Mouse (Mus musculus) liver, embryonic 16.5 days (tissue): ENCODE results near the gene Scfd2. TPM values are rescaled to one million over a fixed set of nuclear protein-coding genes. Genes with fewer than 3 reads are reported as not detected.
A peak's percentile ranks its signal among the peaks of the same experiment; 100 is the strongest.

ENCODE experiments used
- ATAC-seq: fragments of 200-750 bp; cut with Nextera tagmentation; 2 replicates; pipeline ENCODE4 v1.8.0; 2017; ENCODE audit warnings: low read depth, mild to moderate bottlenecking, moderate number of reproducible peaks, moderate library complexity
- H3K27ac ChIP-seq: fragments of 300-500 bp; sonication (generic); 2 replicates; pipeline ENCODE4 v1.5.1; 2014; ENCODE audit warnings: mild to moderate bottlenecking, low read length
- H3K27me3 ChIP-seq: fragments of 300-500 bp; sonication (generic); 2 replicates; pipeline ENCODE4 v1.6.1; 2014; ENCODE audit warnings: low read depth, low read length, mixed read lengths; ENCODE audit not compliant: control insufficient read depth, insufficient read depth
- H3K36me3 ChIP-seq: fragments of 300-500 bp; sonication (generic); 2 replicates; pipeline ENCODE4 v1.6.1; 2014; ENCODE audit warnings: mild to moderate bottlenecking; ENCODE audit not compliant: control insufficient read depth, insufficient read depth
- H3K4me1 ChIP-seq: fragments of 300-500 bp; sonication (generic); 2 replicates; pipeline ENCODE4 v1.6.1; 2014; ENCODE audit warnings: low read depth, low read length, mixed read lengths; ENCODE audit not compliant: control insufficient read depth
- H3K4me2 ChIP-seq: fragments of 300-500 bp; sonication (generic); 2 replicates; pipeline ENCODE4 v1.6.1; 2014; ENCODE audit warnings: low read depth, low read length, mixed read lengths
- H3K4me3 ChIP-seq: fragments of 300-500 bp; sonication (generic); 2 replicates; pipeline ENCODE4 v1.5.1; 2014; ENCODE audit warnings: low read depth, mild to moderate bottlenecking, low read length
- H3K9ac ChIP-seq: fragments of 300-500 bp; sonication (generic); 2 replicates; pipeline ENCODE4 v1.6.1; 2014; ENCODE audit warnings: low read depth, low read length
- H3K9me3 ChIP-seq: fragments of 300-500 bp; sonication (generic); replicated peaks from 2 replicates; pipeline ENCODE4 v1.6.1; 2016; ENCODE audit warnings: low read length; ENCODE audit not compliant: control insufficient read depth
- whole genome bisulfite sequencing: fragments of 180-500 bp; shearing (Covaris S2); extraction: QIAGEN DNeasy Blood & Tissue Kit; methylation state at CpG from one replicate; pipeline ENCODE4 v1.1.7; 2014; ENCODE audit not compliant: insufficient replicate concordance; 5-methylcytosine and 5-hydroxymethylcytosine counted together
- polyA plus RNA-seq: library from polyadenylated mRNA; unstranded; fragments of >200 nt; fragmentation: Nextera tagmentation; extraction: Ambion mirVana; gene quantifications from 2 replicates; pipeline ENCODE4 v1.2.1, GENCODE M21; 2015

Scfd2 gene
- polyA plus RNA-seq, 1 experiment from 2014 or later: 10.4 TPM

GRCm38 (mm10) chr5:74199793-74200192, 331.8 kb downstream of the Scfd2 start:
- no peaks in the 10 kb centered on the region for H3K36me3 ChIP-seq
- 77% methylated on average over 13 of the region's 13 CpGs for WGBS
- H3K4me1 ChIP-seq: peaks cover under 1% of the 10 kb centered on the region
- H3K9me3 ChIP-seq: no peaks in the 10 kb centered on the region
- H3K27me3 ChIP-seq: peaks cover 9% of the 10 kb centered on the region
- H3K27ac ChIP-seq: no peak overlapping the region
- H3K9ac ChIP-seq: no peak overlapping the region
- no peak overlapping the region for H3K4me2 ChIP-seq
- H3K4me3 ChIP-seq: no peak overlapping the region
- no peak for ATAC-seq

DNA sequence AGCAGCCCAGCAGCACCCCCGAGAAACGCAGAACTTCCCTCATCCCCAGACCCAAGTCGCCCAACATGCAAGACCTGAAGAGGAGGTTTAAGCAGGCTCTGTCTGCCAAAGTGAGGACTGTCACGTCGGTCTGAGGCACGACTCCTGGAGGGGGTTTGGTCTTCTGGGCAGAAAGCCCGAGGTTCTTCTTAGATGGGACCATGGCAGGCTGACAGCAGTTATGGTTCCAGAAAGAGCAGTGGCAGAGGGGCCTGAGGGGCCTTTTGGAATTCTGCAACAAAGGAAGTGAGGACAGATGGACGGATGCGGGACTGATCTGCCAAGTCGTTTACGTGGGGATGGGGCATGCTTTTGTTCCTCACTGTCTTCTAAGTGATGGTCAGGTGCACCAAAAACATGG, 333.1 kb downstream of the Scfd2 start:
- no peaks in the 10 kb centered on the region for H3K36me3 ChIP-seq
- no peak overlapping the region for H3K9ac ChIP-seq
- peaks cover 7% of the 10 kb centered on the region for H3K4me1 ChIP-seq
- ATAC-seq: no peak
- no peak overlapping the region for H3K4me3 ChIP-seq
- H3K4me2 ChIP-seq: no peak overlapping the region
- WGBS: 67% methylated on average over 11 of the region's 11 CpGs
- H3K27me3 ChIP-seq: peaks cover 15% of the 10 kb centered on the region
- no peak overlapping the region for H3K27ac ChIP-seq
- no peaks in the 10 kb centered on the region for H3K9me3 ChIP-seq

DNA sequence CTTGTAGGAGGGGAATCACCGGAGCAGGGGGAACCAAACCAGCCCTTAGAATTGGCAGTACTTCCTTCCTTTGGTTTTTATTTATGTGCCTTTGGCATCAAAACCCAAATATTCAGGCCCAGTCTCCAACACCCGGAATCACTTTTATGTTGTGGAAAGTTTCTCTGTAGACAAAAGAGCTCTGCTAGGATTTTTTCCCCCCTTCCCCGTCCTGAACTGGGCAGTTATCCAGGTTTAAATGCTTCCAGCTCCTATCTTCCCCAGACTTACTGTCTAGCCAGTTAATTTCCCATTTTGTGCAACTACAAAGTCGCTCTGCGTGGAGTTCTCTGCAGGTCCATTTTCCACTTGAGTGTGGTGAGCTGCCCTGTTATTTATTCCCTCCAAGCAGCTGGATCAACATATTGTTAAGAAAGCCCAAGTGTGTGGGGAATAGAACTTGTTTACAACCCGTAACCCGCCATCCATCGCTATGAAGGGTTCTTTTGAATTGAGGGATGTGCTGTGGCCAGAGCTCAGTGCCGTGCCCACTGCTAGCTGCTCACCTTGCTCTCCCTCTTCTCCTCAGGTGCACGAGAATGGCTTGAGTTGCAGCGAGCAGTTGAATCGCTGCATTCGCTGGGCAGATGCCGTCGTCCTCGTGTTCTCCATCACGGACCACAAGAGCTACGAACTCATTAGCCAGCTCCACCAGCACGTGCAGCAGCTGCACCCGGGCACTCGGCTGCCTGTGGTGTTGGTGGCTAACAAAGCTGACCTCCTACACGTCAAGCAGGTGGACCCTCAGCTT, 333.8 kb downstream of the Scfd2 start:
- Histone ChIP-seq H3K36me3 (no peaks in the 10 kb centered on the region), H3K9me3 (no peaks in the 10 kb centered on the region), H3K9ac (no peak overlapping the region), H3K27me3 (peaks cover 16% of the 10 kb centered on the region), H3K4me3 (no peak overlapping the region), H3K4me1 (peaks cover 7% of the 10 kb centered on the region), H3K27ac (no peak overlapping the region), H3K4me2 (no peak overlapping the region)
- 74% methylated on average over 22 of the region's 22 CpGs for WGBS
- ATAC-seq: no peak

DNA sequence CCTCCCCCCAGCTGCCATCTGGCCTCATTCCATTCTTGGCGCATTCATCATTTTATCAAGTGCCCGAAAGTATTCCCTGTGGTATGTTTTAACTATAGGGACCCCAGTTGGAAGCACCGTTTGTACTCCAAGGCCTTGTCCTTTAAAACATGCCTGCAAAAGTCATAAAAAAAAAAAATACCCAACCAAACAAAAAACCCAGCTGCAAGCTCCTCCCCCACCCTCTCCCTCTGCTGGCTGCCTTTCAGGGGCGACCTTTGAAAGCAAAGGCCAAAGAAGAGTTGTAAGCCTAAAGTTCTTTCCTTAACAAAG, 335.3 kb downstream of the Scfd2 start:
- H3K9me3 ChIP-seq: no peaks in the 10 kb centered on the region
- H3K4me1 ChIP-seq: peaks cover 7% of the 10 kb centered on the region
- peak overlapping the region; percentile 79 for H3K4me2 ChIP-seq
- 22% methylated on average over 4 of the region's 4 CpGs for WGBS
- no peak overlapping the region for H3K27ac ChIP-seq
- peaks cover 18% of the 10 kb centered on the region for H3K27me3 ChIP-seq
- ATAC-seq: no peak
- H3K9ac ChIP-seq: no peak overlapping the region
- H3K4me3 ChIP-seq: peak overlapping the region; percentile 68
- H3K36me3 ChIP-seq: no peaks in the 10 kb centered on the region

DNA sequence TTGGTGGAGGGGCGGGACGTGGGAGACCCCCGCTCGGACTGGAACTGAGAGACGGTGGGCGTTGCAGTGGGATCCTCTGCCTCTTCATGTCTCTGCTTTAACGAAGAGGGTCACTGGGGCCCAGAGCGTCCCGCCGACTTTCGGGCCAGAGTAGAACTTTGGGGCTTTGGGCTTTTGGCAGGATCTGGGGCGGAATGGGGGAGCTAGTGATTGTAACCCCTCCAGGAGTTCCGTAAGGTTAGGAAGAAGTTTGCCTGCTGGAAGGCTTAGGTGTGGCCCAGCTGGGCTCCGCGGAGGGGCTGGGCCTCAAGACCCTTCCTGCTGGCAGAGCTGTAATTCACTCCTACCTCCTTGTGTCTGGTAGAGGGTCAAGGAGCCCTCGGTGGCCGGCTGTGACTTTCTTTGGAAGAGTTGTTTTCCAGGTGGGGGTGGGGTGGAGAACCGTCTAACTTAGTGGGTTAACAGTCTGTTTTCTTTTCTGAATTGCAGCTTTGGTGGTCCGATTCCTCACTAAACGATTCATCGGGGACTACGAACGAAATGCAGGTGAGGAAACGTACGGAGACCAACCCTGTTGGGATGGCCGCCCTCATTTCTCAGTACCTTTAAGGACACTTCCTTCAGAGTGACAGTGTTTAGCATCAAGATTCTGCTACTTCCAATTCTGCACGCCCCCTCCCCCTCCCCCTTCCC, 335.8 kb downstream of the Scfd2 start:
- Histone ChIP-seq H3K27me3 (peaks cover 18% of the 10 kb centered on the region), H3K4me3 (peak overlapping the region; percentile 68), H3K9ac (peak overlapping the region; percentile 71), H3K4me1 (peaks cover 7% of the 10 kb centered on the region), H3K36me3 (no peaks in the 10 kb centered on the region), H3K4me2 (peak overlapping the region; percentile 79), H3K27ac (no peak overlapping the region), H3K9me3 (no peaks in the 10 kb centered on the region)
- WGBS: 10% methylated on average over 27 of the region's 27 CpGs
- no peak for ATAC-seq

- under 1% methylated on average over 79 of the region's 82 CpGs for WGBS
- no peaks in the 10 kb centered on the region for H3K36me3 ChIP-seq
- ATAC-seq: peak; percentile 93
- peak within 1 kb of the TSS; percentile 71 for H3K9ac ChIP-seq
- peak within 1 kb of the TSS; percentile 79 for H3K4me2 ChIP-seq
- peaks cover 7% of the 10 kb centered on the region for H3K4me1 ChIP-seq
- no peak within 1 kb of the TSS for H3K27ac ChIP-seq
- H3K27me3 ChIP-seq: peaks cover 18% of the 10 kb centered on the region
- peak within 1 kb of the TSS; percentile 68 for H3K4me3 ChIP-seq
- no peaks in the 10 kb centered on the region for H3K9me3 ChIP-seq
Observed at GRCm38 (mm10) chr5:74194841-74195613, 336.5 kb downstream of the Scfd2 start, which contains the start of gene Rasl11b. Gene Rasl11b (plus strand): TSS chr5:74195286.

- peak; percentile 50 for ATAC-seq
Observed at GRCm38 (mm10) chr5:74194027-74194840, 337.3 kb downstream of the Scfd2 start.

GRCm38 (mm10) chr5:74193626-74194025, 337.9 kb downstream of the Scfd2 start:
- H3K9ac ChIP-seq: no peak overlapping the region
- H3K27ac ChIP-seq: no peak overlapping the region
- H3K4me2 ChIP-seq: no peak overlapping the region
- WGBS: 45% methylated on average over 7 of the region's 7 CpGs
- no peak for ATAC-seq
- H3K27me3 ChIP-seq: peaks cover 18% of the 10 kb centered on the region
- H3K4me3 ChIP-seq: no peak overlapping the region
- H3K36me3 ChIP-seq: no peaks in the 10 kb centered on the region
- peaks cover 7% of the 10 kb centered on the region for H3K4me1 ChIP-seq
- no peaks in the 10 kb centered on the region for H3K9me3 ChIP-seq

More at GRCm38 (mm10) chr5:74194027-74194840, 337.3 kb downstream of the Scfd2 start:
- Histone ChIP-seq H3K4me3 (peak overlapping the region; percentile 68), H3K4me2 (peak overlapping the region; percentile 79), H3K9ac (peak overlapping the region; percentile 53), H3K4me1 (peaks cover 7% of the 10 kb centered on the region), H3K27ac (no peak overlapping the region), H3K9me3 (no peaks in the 10 kb centered on the region), H3K36me3 (no peaks in the 10 kb centered on the region), H3K27me3 (peaks cover 18% of the 10 kb centered on the region)
- 24% methylated on average over 16 of the region's 16 CpGs for WGBS
